Mouse (Mus musculus) layer of hippocampus, adult 2 months (tissue): ENCODE results near the gene Mum1l1. TPM values are rescaled to one million over a fixed set of nuclear protein-coding genes. Genes with fewer than 3 reads are reported as not detected.
A peak's percentile ranks its signal among the peaks of the same experiment; 100 is the strongest.
"Not testable (repeated sequence)": the region's sequence is repeated elsewhere in the genome, so short reads cannot be mapped to it uniquely, and the experiment has no call there.

ENCODE experiments used
- DNase-seq, 2 experiments: peaks; one replicate each; pipeline ENCODE4 v3.0.0; 2022; ENCODE audit warnings: low spot score in 2 of 2
- H3K27ac ChIP-seq: fragments of 200-600 bp; 2 replicates; pipeline ENCODE4 v1.8.1; 2022
- H3K4me3 ChIP-seq: fragments of 200-600 bp; 2 replicates; pipeline ENCODE4 v1.8.1; 2022; ENCODE audit warnings: mild to moderate bottlenecking
- CTCF ChIP-seq: fragments of 200-600 bp; conservative IDR thresholded peaks from 2 replicates; pipeline ENCODE4 v1.8.1; 2022; ENCODE audit warnings: antibody characterized with exemption, mild to moderate bottlenecking, moderate library complexity
- long read RNA-seq, 2 experiments: library from polyadenylated mRNA; stranded (forward); transcript quantifications; one replicate each; pipeline ENCODE4 v2.0.0; 2021; ENCODE audit warnings: borderline mapping rate in 2 of 2
- total RNA-seq, 2 experiments: library from RNA; stranded (reverse); gene quantifications; 2 replicates each; pipeline ENCODE4 v1.2.3; 2021

Gene Mum1l1
- 1 to 10 TPM; 4.0 to 5.2 TPM for total RNA-seq
- long read RNA-seq, experiment 1: 0 reads
- long read RNA-seq, experiment 2: 0 reads

- no peak for TF ChIP-seq CTCF
- no peak within 1 kb of the TSS for H3K27ac ChIP-seq
- peak within 1 kb of the TSS; percentile 59 for H3K4me3 ChIP-seq
- peak in 1 of 2 experiments; percentile 25 for DNase-seq
These were observed at the start of gene Mum1l1 for GRCm38 (mm10) chrX:139209829-139210225. TSS of gene Mum1l1 (plus strand) at chrX:139210042.

- no peak for TF ChIP-seq CTCF
- Histone ChIP-seq H3K27ac (no peak within 1 kb of the TSS), H3K4me3 (no peak within 1 kb of the TSS)
- DNase-seq: no peak
These were observed 30.9 kb upstream of the Mum1l1 start, which contains the start of gene 4933428M09Rik for GRCm38 (mm10) chrX:139178928-139179327. TSS of gene 4933428M09Rik (plus strand) at chrX:139179228.

- DNase-seq, H3K4me3 ChIP-seq, H3K27ac ChIP-seq: not testable (repeated sequence)
- peak; percentile 20; the same call in 1 of the 2 replicates for TF ChIP-seq CTCF
These were observed 18.3 kb upstream of the Mum1l1 start for GRCm38 (mm10) chrX:139191506-139191905.

- no peak for TF ChIP-seq CTCF
- H3K27ac ChIP-seq: no peak overlapping the region
- DNase-seq: no peak
- H3K4me3 ChIP-seq: no peak overlapping the region
These were observed 15.1 kb upstream of the Mum1l1 start for GRCm38 (mm10) chrX:139194572-139195279.

GRCm38 (mm10) chrX:139209191-139209828 is 532 bp upstream of the Mum1l1 start:
- peak overlapping the region; percentile 59; the same call in 1 of the 2 replicates for H3K4me3 ChIP-seq
- peak; percentile 38 for TF ChIP-seq CTCF
- not testable (repeated sequence) for H3K27ac ChIP-seq, DNase-seq

GRCm38 (mm10) chrX:139214765-139215164 is 4.9 kb downstream of the Mum1l1 start:
- no peak for DNase-seq
- no peak overlapping the region for H3K27ac ChIP-seq
- TF ChIP-seq CTCF: no peak
- H3K4me3 ChIP-seq: no peak overlapping the region

- TF ChIP-seq CTCF: no peak
- H3K27ac ChIP-seq: no peak overlapping the region
These were observed 6.6 kb downstream of the Mum1l1 start for GRCm38 (mm10) chrX:139216409-139216808.

GRCm38 (mm10) chrX:139216991-139217593 is 7.2 kb downstream of the Mum1l1 start:
- peak; percentile 18 to 37 for DNase-seq
- TF ChIP-seq CTCF: no peak
- Histone ChIP-seq H3K4me3 (peak overlapping the region; percentile 55), H3K27ac (no peak overlapping the region)

More at GRCm38 (mm10) chrX:139216409-139216808, 6.6 kb downstream of the Mum1l1 start:
- DNase-seq: no peak
- peak overlapping the region; percentile 55; the same call in 1 of the 2 replicates for H3K4me3 ChIP-seq

- Histone ChIP-seq H3K4me3 (peak overlapping the region; percentile 55), H3K27ac (no peak overlapping the region)
- no peak for TF ChIP-seq CTCF
These were observed 7.9 kb downstream of the Mum1l1 start for GRCm38 (mm10) chrX:139217776-139218175.

GRCm38 (mm10) chrX:139219017-139219416 is 9.2 kb downstream of the Mum1l1 start:
- Histone ChIP-seq H3K4me3 (no peak overlapping the region), H3K27ac (no peak overlapping the region)
- peak; percentile 84 for TF ChIP-seq CTCF
- DNase-seq: peak; percentile 34 to 46

More at GRCm38 (mm10) chrX:139217776-139218175, 7.9 kb downstream of the Mum1l1 start:
- no peak for DNase-seq

GRCm38 (mm10) chrX:139220830-139221229 is 11.0 kb downstream of the Mum1l1 start:
- H3K4me3 ChIP-seq: no peak overlapping the region
- no peak for DNase-seq
- no peak for TF ChIP-seq CTCF
- H3K27ac ChIP-seq: no peak overlapping the region

GRCm38 (mm10) chrX:139221893-139222292 is 12.1 kb downstream of the Mum1l1 start:
- DNase-seq: no peak
- no peak overlapping the region for H3K4me3 ChIP-seq
- no peak for TF ChIP-seq CTCF
- H3K27ac ChIP-seq: no peak overlapping the region

GRCm38 (mm10) chrX:139231143-139231542 is 21.3 kb downstream of the Mum1l1 start:
- no peak for TF ChIP-seq CTCF
- Histone ChIP-seq H3K27ac (no peak overlapping the region), H3K4me3 (peak overlapping the region; percentile 27; the same call in 1 of the 2 replicates)
- DNase-seq: peak; percentile 10 to 24
